Mouse (Mus musculus): ENCODE measurements around the gene Wdr53.
"Not testable (repeated sequence)": the region's sequence is repeated elsewhere in the genome, so short reads cannot be mapped to it uniquely, and the experiment has no call there.

Gene Wdr53

GRCm38 (mm10) chr16:32246952-32247370, at the start of gene Wdr53, which contains the start of gene Fbxo45:
Wdr53 (plus strand) TSS chr16:32247227.
Fbxo45 (minus strand) TSS chr16:32247158.
- DNase-seq: peak; percentile 97 to 98

- peak; percentile 13 to 32 for DNase-seq
These were observed 46.6 kb upstream of the Wdr53 start for GRCm38 (mm10) chr16:32200256-32201003.

- peak in 1 of 2 experiments; percentile 25 for DNase-seq
These were observed 46.1 kb upstream of the Wdr53 start for GRCm38 (mm10) chr16:32201004-32201325.

GRCm38 (mm10) chr16:32202681-32203080, 44.3 kb upstream of the Wdr53 start:
- DNase-seq: peak; percentile 45 to 75

- DNase-seq: no peak
These were observed 42.1 kb upstream of the Wdr53 start for GRCm38 (mm10) chr16:32204902-32205301.

GRCm38 (mm10) chr16:32214156-32214555, 32.9 kb upstream of the Wdr53 start:
- DNase-seq: no peak

- DNase-seq: no peak
These were observed 32.0 kb upstream of the Wdr53 start for GRCm38 (mm10) chr16:32214804-32215576.

GRCm38 (mm10) chr16:32221803-32222202, 25.2 kb upstream of the Wdr53 start:
- DNase-seq: no peak

GRCm38 (mm10) chr16:32222399-32222798, 24.6 kb upstream of the Wdr53 start:
- no peak for DNase-seq

GRCm38 (mm10) chr16:32232050-32232449, 15.0 kb upstream of the Wdr53 start:
- not testable (repeated sequence) for DNase-seq

- DNase-seq: no peak
These were observed 8.9 kb upstream of the Wdr53 start for GRCm38 (mm10) chr16:32237930-32238680.

- DNase-seq: no peak
These were observed 7.4 kb upstream of the Wdr53 start for GRCm38 (mm10) chr16:32239428-32240312.

- DNase-seq: no peak
These were observed 3.1 kb upstream of the Wdr53 start for GRCm38 (mm10) chr16:32243901-32244300.

- peak; percentile 22 to 26 for DNase-seq
These were observed 656 bp upstream of the Wdr53 start for GRCm38 (mm10) chr16:32246351-32246791.

- peak in 1 of 2 experiments; percentile 31 for DNase-seq
These were observed 17.2 kb downstream of the Wdr53 start for GRCm38 (mm10) chr16:32264225-32264624.

GRCm38 (mm10) chr16:32271291-32271690, 24.3 kb downstream of the Wdr53 start, which contains the start of gene Smco1:
Smco1 (plus strand) TSS chr16:32271468.
- DNase-seq: no peak

GRCm38 (mm10) chr16:32273338-32273737, 26.3 kb downstream of the Wdr53 start:
- DNase-seq: no peak

- DNase-seq: no peak
These were observed 28.0 kb downstream of the Wdr53 start for GRCm38 (mm10) chr16:32275041-32275440.

GRCm38 (mm10) chr16:32275830-32276229, 28.8 kb downstream of the Wdr53 start:
- DNase-seq: no peak

GRCm38 (mm10) chr16:32277308-32278256, 30.6 kb downstream of the Wdr53 start, which contains the start of gene Rnf168:
Rnf168 (plus strand) TSS chr16:32277459.
- peak; percentile 89 to 91 for DNase-seq

GRCm38 (mm10) chr16:32278396-32278795, 31.4 kb downstream of the Wdr53 start:
- no peak for DNase-seq
